Mouse (Mus musculus): ENCODE measurements at regions not wholly inside any gene's neighbourhood (a gene's known extent, or its start where the extent isn't known, plus 50 kb on each side); places are given as distances from the start of the nearest gene placed in this dataset.

- DNase-seq (ENCODE audit: low spot score in 2 of 2): no peak
Measured at GRCm38 (mm10) chr9:115361191-115361590, 51.0 kb upstream of the Stt3b start.

- DNase-seq (ENCODE audit: low spot score in 2 of 2): no peak
Measured at GRCm38 (mm10) chr9:115361881-115362280, 51.7 kb upstream of the Stt3b start.

GRCm38 (mm10) chr9:115362486-115362885 is 52.3 kb upstream of the Stt3b start:
- no peak for DNase-seq (ENCODE audit: low spot score in 2 of 2)

- DNase-seq (ENCODE audit: low spot score in 2 of 2): no peak
Measured at GRCm38 (mm10) chr9:115364919-115365861, 55.0 kb upstream of the Stt3b start.

- no peak for DNase-seq (ENCODE audit: low spot score in 2 of 2)
Measured at GRCm38 (mm10) chr9:115367808-115368207, 57.6 kb upstream of the Stt3b start.

GRCm38 (mm10) chr9:115380276-115380675 is 70.1 kb upstream of the Stt3b start:
- DNase-seq (ENCODE audit: low spot score in 2 of 2): no peak

GRCm38 (mm10) chr9:115382824-115383475 is 72.7 kb upstream of the Stt3b start:
- DNase-seq (ENCODE audit: low spot score in 2 of 2): no peak

GRCm38 (mm10) chr9:115383935-115384334 is 73.7 kb upstream of the Stt3b start:
- no peak for DNase-seq (ENCODE audit: low spot score in 2 of 2)

GRCm38 (mm10) chr9:115384345-115384744 is 74.1 kb upstream of the Stt3b start:
- DNase-seq (ENCODE audit: low spot score in 2 of 2): no peak

- no peak for DNase-seq (ENCODE audit: low spot score in 2 of 2)
Measured at GRCm38 (mm10) chr9:115387471-115388360, 77.5 kb upstream of the Stt3b start.

- DNase-seq (ENCODE audit: low spot score in 2 of 2): no peak
Measured at GRCm38 (mm10) chr9:115388361-115388759, 78.1 kb upstream of the Stt3b start.

- DNase-seq (ENCODE audit: low spot score in 2 of 2): no peak
Measured at GRCm38 (mm10) chr9:115389082-115389481, 78.9 kb upstream of the Stt3b start.

- peak in 1 of 2 experiments; percentile 37 for DNase-seq (ENCODE audit: low spot score in 2 of 2)
Measured at GRCm38 (mm10) chr9:115390880-115391281, 80.7 kb upstream of the Stt3b start.

GRCm38 (mm10) chr9:115395511-115395910 is 85.3 kb upstream of the Stt3b start:
- DNase-seq (ENCODE audit: low spot score in 2 of 2): no peak

GRCm38 (mm10) chr9:115400461-115400860 is 90.2 kb upstream of the Stt3b start:
- no peak for DNase-seq (ENCODE audit: low spot score in 2 of 2)

- DNase-seq (ENCODE audit: low spot score in 2 of 2): no peak
Measured at GRCm38 (mm10) chr9:115401405-115402151, 91.4 kb upstream of the Stt3b start.

GRCm38 (mm10) chr9:115402661-115403060 is 92.4 kb upstream of the Stt3b start:
- DNase-seq (ENCODE audit: low spot score in 2 of 2): no peak

GRCm38 (mm10) chr9:115403354-115403968 is 93.2 kb upstream of the Stt3b start:
- no peak for DNase-seq (ENCODE audit: low spot score in 2 of 2)

- DNase-seq (ENCODE audit: low spot score in 2 of 2): no peak
Measured at GRCm38 (mm10) chr9:115407901-115408470, 97.8 kb upstream of the Stt3b start.

GRCm38 (mm10) chr9:115408886-115409285 is 98.7 kb upstream of the Stt3b start:
- no peak for DNase-seq (ENCODE audit: low spot score in 2 of 2)
